Mouse (Mus musculus) embryonic facial prominence, embryonic 14.5 days (tissue): Measurements from ENCODE around the gene H2-Q6. TPM values are rescaled to one million over a fixed set of nuclear protein-coding genes. Genes with fewer than 3 reads are reported as not detected.
"Not testable (repeated sequence)": the region's sequence is repeated elsewhere in the genome, so short reads cannot be mapped to it uniquely, and the experiment has no call there.

Experiments
- ATAC-seq: fragments of 200-750 bp; cut with Nextera tagmentation; 2 replicates; pipeline ENCODE4 v1.8.0; 2017; ENCODE audit warnings: low read depth, moderate number of reproducible peaks, moderate TSS enrichment
- DNase-seq: peaks from one replicate; pipeline ENCODE4 v3.0.0-alpha.2; 2015; ENCODE audit warnings: low spot score
- H3K27ac ChIP-seq: fragments of 300-500 bp; sonication (generic); replicated peaks from 2 replicates; pipeline ENCODE4 v1.5.1; 2014; ENCODE audit warnings: low read depth, mild to moderate bottlenecking, low read length, moderate library complexity
- H3K27me3 ChIP-seq: fragments of 300-500 bp; sonication (generic); replicated peaks from 2 replicates; pipeline ENCODE4 v1.6.1; 2014; ENCODE audit warnings: low read length; ENCODE audit not compliant: control insufficient read depth, insufficient read depth
- H3K36me3 ChIP-seq: fragments of 300-500 bp; sonication (generic); 2 replicates; pipeline ENCODE4 v1.6.1; 2014; ENCODE audit warnings: low read length, mixed read lengths; ENCODE audit not compliant: control insufficient read depth, insufficient read depth
- H3K4me1 ChIP-seq: fragments of 300-500 bp; sonication (generic); 2 replicates; pipeline ENCODE4 v1.6.1; 2014; ENCODE audit warnings: antibody characterized with exemption, low read length; ENCODE audit not compliant: control insufficient read depth, insufficient read depth
- H3K4me2 ChIP-seq: fragments of 300-500 bp; sonication (generic); 2 replicates; pipeline ENCODE4 v1.6.1; 2014; ENCODE audit warnings: low read depth, mild to moderate bottlenecking, low read length, moderate library complexity, mixed read lengths
- H3K4me3 ChIP-seq: fragments of 300-500 bp; sonication (generic); 2 replicates; pipeline ENCODE4 v1.5.1; 2014; ENCODE audit warnings: low read depth, mild to moderate bottlenecking, low read length
- H3K9ac ChIP-seq: fragments of 300-500 bp; sonication (generic); 2 replicates; pipeline ENCODE4 v1.6.1; 2014; ENCODE audit warnings: low read depth, mild to moderate bottlenecking, low read length, moderate library complexity, mixed read lengths
- H3K9me3 ChIP-seq: fragments of 300-500 bp; sonication (generic); 2 replicates; pipeline ENCODE4 v1.6.1; 2016; ENCODE audit warnings: low read length; ENCODE audit not compliant: control insufficient read depth
- WGBS: fragments of 180-500 bp; shearing (Covaris S2); extraction: QIAGEN DNeasy Blood & Tissue Kit; methylation state at CpG from one replicate; pipeline ENCODE4 v1.1.7; 2014; 5-methylcytosine and 5-hydroxymethylcytosine counted together
- polyA plus RNA-seq: library from polyadenylated mRNA; unstranded; fragments of >200 nt; fragmentation: Nextera tagmentation; extraction: Ambion mirVana; gene quantifications from 2 replicates; pipeline ENCODE4 v1.2.1, GENCODE M21; 2014

Gene H2-Q6
- polyA plus RNA-seq, result 0.14 and 0.29 TPM in 2 replicates

DNA sequence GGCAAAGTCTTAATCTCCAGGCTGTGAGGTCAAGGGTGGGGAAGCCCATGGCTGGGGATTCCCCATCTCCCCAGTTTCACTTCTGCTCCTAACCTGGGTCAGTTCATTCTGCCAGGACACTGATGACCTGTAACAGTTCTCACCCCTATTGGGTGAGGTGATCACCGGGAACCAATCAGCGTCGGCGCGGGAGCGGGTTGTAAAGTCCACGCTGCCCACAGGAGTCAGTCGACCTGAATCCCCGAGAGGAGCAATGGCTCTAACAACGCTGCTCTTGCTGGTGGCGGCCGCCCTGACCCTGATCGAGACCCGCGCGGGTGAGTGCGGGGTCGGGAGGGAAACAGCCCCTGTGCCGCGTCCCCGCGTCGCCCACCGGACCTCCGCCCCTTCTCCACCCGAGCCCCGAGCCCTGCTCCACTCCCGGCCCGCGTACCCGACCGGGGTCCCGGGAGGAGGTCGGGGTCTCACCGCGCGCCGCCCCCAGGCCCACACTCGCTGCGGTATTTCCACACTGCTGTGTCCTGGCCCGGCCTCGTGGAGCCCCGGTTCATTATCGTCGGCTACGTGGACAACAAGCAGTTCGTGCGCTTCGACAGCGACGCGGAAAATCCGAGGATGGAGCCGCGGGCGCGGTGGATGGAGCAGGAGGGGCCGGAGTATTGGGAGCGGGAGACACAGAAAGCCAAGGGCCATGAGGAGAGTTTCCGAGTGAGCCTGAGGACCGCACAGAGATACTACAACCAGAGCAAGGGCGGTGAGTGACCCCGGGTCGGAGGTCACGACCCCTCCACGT lies at the start of gene H2-Q6:
H2-Q6 (plus strand) TSS at position 227 of the 793 bp plus-strand sequence.
- H3K4me2 ChIP-seq, result peak within 1 kb of the TSS; percentile 58
- ATAC-seq (peak; percentile 75; the same call in 1 of the 2 replicates), DNase-seq (peak; percentile 38)
- H3K27ac ChIP-seq, H3K9me3 ChIP-seq, H3K36me3 ChIP-seq, H3K4me1 ChIP-seq: not testable (repeated sequence)
- WGBS, result 2% methylated on average over 45 of the region's 66 CpGs
- H3K4me3 ChIP-seq, result peak within 1 kb of the TSS; percentile 38
- peak within 1 kb of the TSS; percentile 30; the same call in 1 of the 2 replicates for H3K9ac ChIP-seq
- H3K27me3 ChIP-seq, result peaks cover 30% of the 10 kb centered on the region

DNA sequence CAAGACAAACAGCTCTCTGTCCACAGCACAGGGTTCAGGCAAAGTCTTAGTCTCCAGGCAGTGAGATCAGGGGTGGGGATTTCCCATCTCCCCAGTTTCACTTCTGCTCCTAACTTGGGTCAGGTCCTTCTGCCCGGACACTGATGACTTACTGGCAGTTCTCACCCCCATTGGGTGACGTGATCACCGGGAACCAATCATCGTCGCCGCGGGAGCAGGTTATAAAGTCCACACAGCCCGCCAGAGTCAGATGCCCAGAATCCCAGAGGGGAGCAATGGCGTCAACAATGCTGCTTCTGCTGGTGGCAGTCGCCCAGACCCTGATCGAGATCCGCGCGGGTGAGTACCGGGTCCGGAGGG lies 45.3 kb upstream of the H2-Q6 start, which contains the start of gene H2-Q4:
H2-Q4 (plus strand) TSS at position 249 of the 360 bp plus-strand sequence.
- no peak within 1 kb of the TSS for H3K27ac ChIP-seq
- DNase-seq (peak; percentile 88), ATAC-seq (peak; percentile 94)
- peak within 1 kb of the TSS; percentile 98 for H3K4me2 ChIP-seq
- H3K36me3 ChIP-seq, result no peaks in the 10 kb centered on the region
- H3K27me3 ChIP-seq, result peaks cover 6% of the 10 kb centered on the region
- peak within 1 kb of the TSS; percentile 63 for H3K9ac ChIP-seq
- WGBS, result 2% methylated on average over 16 of the region's 16 CpGs
- H3K4me3 ChIP-seq, result peak within 1 kb of the TSS; percentile 60
- peaks cover 6% of the 10 kb centered on the region; the same call in 1 of the 2 replicates for H3K9me3 ChIP-seq
- no peaks in the 10 kb centered on the region for H3K4me1 ChIP-seq

GRCm38 (mm10) chr17:35379729-35380451 lies 44.8 kb upstream of the H2-Q6 start:
- WGBS, result 2% methylated on average over 45 of the region's 70 CpGs
- no peak overlapping the region for H3K27ac ChIP-seq
- peak overlapping the region; percentile 60 for H3K4me3 ChIP-seq
- H3K9ac ChIP-seq, result peak overlapping the region; percentile 63
- H3K9me3 ChIP-seq, result peaks cover 6% of the 10 kb centered on the region; the same call in 1 of the 2 replicates
- peak; percentile 50 for ATAC-seq
- no peaks in the 10 kb centered on the region for H3K4me1 ChIP-seq
- H3K4me2 ChIP-seq, result peak overlapping the region; percentile 98
- H3K36me3 ChIP-seq, result no peaks in the 10 kb centered on the region
- H3K27me3 ChIP-seq, result peaks cover 6% of the 10 kb centered on the region
- no peak for DNase-seq

GRCm38 (mm10) chr17:35389796-35390195 lies 34.9 kb upstream of the H2-Q6 start:
- not testable (repeated sequence) for H3K9me3 ChIP-seq, H3K27ac ChIP-seq, ATAC-seq, H3K36me3 ChIP-seq, H3K4me1 ChIP-seq, H3K27me3 ChIP-seq, DNase-seq, H3K4me2 ChIP-seq, H3K4me3 ChIP-seq, H3K9ac ChIP-seq
- 7% methylated on average over 7 of the region's 7 CpGs for whole genome bisulfite sequencing

GRCm38 (mm10) chr17:35392671-35393070 lies 32.0 kb upstream of the H2-Q6 start:
- H3K9ac ChIP-seq, H3K27ac ChIP-seq, DNase-seq, H3K27me3 ChIP-seq, H3K4me3 ChIP-seq, H3K4me2 ChIP-seq, ATAC-seq, H3K36me3 ChIP-seq, H3K4me1 ChIP-seq, H3K9me3 ChIP-seq: not testable (repeated sequence)
- 49% methylated on average over 2 of the region's 2 CpGs for WGBS

DNA sequence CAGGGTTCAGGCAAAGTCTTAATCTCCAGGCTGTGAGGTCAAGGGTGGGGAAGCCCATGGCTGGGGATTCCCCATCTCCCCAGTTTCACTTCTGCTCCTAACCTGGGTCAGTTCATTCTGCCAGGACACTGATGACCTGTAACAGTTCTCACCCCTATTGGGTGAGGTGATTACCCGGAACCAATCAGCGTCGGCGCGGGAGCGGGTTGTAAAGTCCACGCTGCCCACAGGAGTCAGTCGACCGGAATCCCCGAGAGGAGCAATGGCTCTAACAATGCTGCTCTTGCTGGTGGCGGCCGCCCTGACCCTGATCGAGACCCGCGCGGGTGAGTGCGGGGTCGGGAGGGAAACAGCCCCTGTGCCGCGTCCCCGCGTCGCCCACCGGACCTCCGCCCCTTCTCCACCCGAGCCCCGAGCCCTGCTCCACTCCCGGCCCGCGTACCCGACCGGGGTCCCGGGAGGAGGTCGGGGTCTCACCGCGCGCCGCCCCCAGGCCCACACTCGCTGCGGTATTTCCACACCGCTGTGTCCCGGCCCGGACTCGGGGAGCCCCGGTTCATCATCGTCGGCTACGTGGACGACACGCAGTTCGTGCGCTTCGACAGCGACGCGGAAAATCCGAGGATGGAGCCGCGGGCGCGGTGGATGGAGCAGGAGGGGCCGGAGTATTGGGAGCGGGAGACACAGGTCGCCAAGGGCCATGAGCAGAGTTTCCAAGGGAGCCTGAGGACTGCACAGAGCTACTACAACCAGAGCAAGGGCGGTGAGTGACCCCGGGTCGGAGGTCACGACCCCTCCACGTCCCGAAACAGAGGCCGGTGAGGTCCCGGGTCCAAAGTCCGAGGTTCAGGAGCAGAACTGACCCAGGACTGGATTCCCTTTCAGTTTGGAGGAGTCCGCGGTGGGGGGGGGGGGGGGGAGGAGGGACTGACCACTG lies 30.5 kb upstream of the H2-Q6 start:
- peak overlapping the region; percentile 20 for H3K4me3 ChIP-seq
- DNase-seq, H3K4me1 ChIP-seq, H3K27me3 ChIP-seq, H3K27ac ChIP-seq, H3K9me3 ChIP-seq, H3K36me3 ChIP-seq, H3K9ac ChIP-seq: not testable (repeated sequence)
- peak; percentile 60; the same call in 1 of the 2 replicates for ATAC-seq
- 2% methylated on average over 36 of the region's 75 CpGs for WGBS
- H3K4me2 ChIP-seq, result peak overlapping the region; percentile 43

DNA sequence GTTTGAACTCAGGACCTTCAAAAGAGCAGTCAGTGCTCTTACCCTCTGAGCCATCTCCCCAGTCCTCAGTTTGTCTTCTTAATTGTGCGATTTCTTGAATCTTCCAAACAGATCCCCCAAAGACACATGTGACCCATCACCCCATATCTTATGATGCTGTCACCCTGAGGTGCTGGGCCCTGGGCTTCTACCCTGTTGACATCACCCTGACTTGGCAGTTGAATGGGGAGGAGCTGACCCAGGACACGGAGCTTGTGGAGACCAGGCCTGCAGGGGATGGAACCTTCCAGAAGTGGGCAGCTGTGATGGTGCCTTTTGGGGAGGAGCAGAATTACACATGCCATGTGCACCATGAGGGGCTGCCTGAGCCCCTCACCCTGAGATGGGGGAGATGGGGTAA lies 27.7 kb upstream of the H2-Q6 start:
- not testable (repeated sequence) for H3K4me2 ChIP-seq, H3K4me3 ChIP-seq, H3K27me3 ChIP-seq, H3K27ac ChIP-seq, H3K9me3 ChIP-seq, ATAC-seq, H3K9ac ChIP-seq, H3K36me3 ChIP-seq, DNase-seq, H3K4me1 ChIP-seq
- 86% methylated on average over 2 of the region's 2 CpGs for WGBS

- not testable (repeated sequence) for ATAC-seq, H3K4me3 ChIP-seq, H3K36me3 ChIP-seq, H3K27me3 ChIP-seq, H3K9me3 ChIP-seq, H3K27ac ChIP-seq, H3K4me2 ChIP-seq, H3K4me1 ChIP-seq, DNase-seq, H3K9ac ChIP-seq
- no CpG with 5 or more reads among the region's 1 CpGs for WGBS
Observed at GRCm38 (mm10) chr17:35413057-35413456, 11.6 kb upstream of the H2-Q6 start.
